8 mouse cellular contexts compared by ENCODE assay signal in the genomic region with DNA sequence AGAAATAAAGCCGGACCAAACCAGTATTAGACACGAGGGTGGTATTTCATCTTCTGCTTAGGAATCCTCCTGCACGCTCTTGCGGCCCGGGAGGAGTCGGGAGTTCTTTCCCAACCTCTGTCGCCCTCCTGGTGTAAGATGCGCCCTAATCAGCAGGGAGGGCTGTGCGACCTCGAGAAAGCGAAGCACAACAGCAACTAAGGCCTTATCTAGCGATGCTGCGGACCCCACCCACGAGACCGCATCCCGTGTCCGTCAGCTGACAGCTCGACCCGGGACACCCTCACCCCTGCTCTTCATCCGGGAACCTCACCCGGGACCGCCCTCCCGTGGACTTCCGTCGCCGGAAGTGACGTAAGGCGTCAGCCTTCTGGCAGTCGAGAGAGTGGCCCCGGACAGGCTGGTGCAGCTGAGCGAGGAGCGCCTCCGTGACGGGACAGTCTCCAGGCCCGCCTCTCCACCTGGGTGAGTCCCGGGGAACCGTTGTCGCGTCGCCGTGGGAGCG. TPM values are rescaled to one million over a fixed set of nuclear protein-coding genes. Genes with fewer than 3 reads are reported as not detected.
DNase-seq lines count a peak whose midpoint lies in the region; ATAC-seq and TF ChIP-seq lines count a peak whose summit lies in the region.

TSS of gene Zfp655 (plus strand) at position 349 of the 505 bp plus-strand sequence.

- peak within 1 kb of the TSS; percentile 59 for H3K4me3 ChIP-seq in cortical plate, adult 2 months (ENCODE audit: insufficient read depth, low read length)

- H3K4me1 ChIP-seq in cortical plate, adult 2 months (ENCODE audit: control insufficient read depth, insufficient read depth, low read length): no peaks in the 10 kb centered on the region; the same call in 1 of the 2 replicates

- TF ChIP-seq CTCF in cortical plate, adult 2 months (IDR thresholded peaks at IDR 0.05; ENCODE audit: extremely low read depth, insufficient read depth, low read length): no peak

- TF ChIP-seq POLR2A in cortical plate, adult 2 months (IDR thresholded peaks at IDR 0.05; ENCODE audit: extremely low read depth, insufficient read depth, low read length): peak; percentile 90

- peak within 1 kb of the TSS; percentile 95 for H3K27ac ChIP-seq in cortical plate, adult 2 months (ENCODE audit: insufficient read depth, low read length)

- ATAC-seq in activated CD4-positive, CD25-positive, alpha-beta regulatory T cell, adult 4 months: peak; percentile 92
- ATAC-seq in megakaryocyte progenitor cell, adult 5-6 weeks (replicated peaks; ENCODE audit: poor library complexity): peak; percentile 88

- DNase-seq in gastrocnemius, postnatal 10 days: peak; percentile 95
- DNase-seq in induced T-regulatory cell, adult 2 months (ENCODE audit: low read depth): peak; percentile 98
- DNase-seq in left cerebral cortex, adult 9 months (ENCODE audit: low spot score in 2 of 2): peak; percentile 94 to 97
- DNase-seq in right cerebral cortex, postnatal 14 days: peak; percentile 95
- peak; percentile 98 for DNase-seq in urinary bladder, postnatal 36 days (ENCODE audit: low spot score in 2 of 2)

RNA-seq across cellular contexts. Expression of gene Zfp655, which starts in this region (rescaled TPM):
- polyA plus RNA-seq in activated CD4-positive, CD25-positive, alpha-beta regulatory T cell, adult 4 months (2017; shearing (Covaris generic)): 10 to 100 TPM; 59.5 to 61.1 TPM
- 21.7 and 22.9 TPM in 2 replicates for polyA plus RNA-seq in cortical plate, adult 2 months (2012; rRNA removed)
- 10 to 100 TPM; 13.7 to 16.9 TPM for total RNA-seq in gastrocnemius, postnatal 10 days (2021)
- 39.7 and 45.3 TPM in 2 replicates for total RNA-seq in megakaryocyte progenitor cell, adult 5-6 weeks (2015)
- total RNA-seq in megakaryocyte progenitor cell, adult 5-6 weeks (2017): 28.8 and 34.3 TPM in 2 replicates

Comparison
In these comparisons a context has a peak if more than half of its experiments do, and no peak if none do; other contexts are left out.
1. Peak in every context shown above with its lines: DNase-seq, ATAC-seq, H3K4me3 ChIP-seq and H3K27ac ChIP-seq.